Mouse (Mus musculus): Measurements from ENCODE around the gene Apaf1. TPM values are rescaled to one million over a fixed set of nuclear protein-coding genes. Genes with fewer than 3 reads are reported as not detected.

Apaf1 gene
- polyA plus RNA-seq, 1 experiment from 2014 or later, result 22.2 TPM

GRCm38 (mm10) chr10:90969355-90970174 is 113.0 kb downstream of the Apaf1 start:
- DNase-seq (ENCODE audit: low spot score) (peak; percentile 30), ATAC-seq (ENCODE audit: low FRiP score) (peak; percentile 59; the same call in 1 of the 2 replicates)
- no peak overlapping the region for H3K27ac ChIP-seq
- peaks cover 13% of the 10 kb centered on the region for H3K4me1 ChIP-seq (replicated peaks; ENCODE audit: control insufficient read depth, insufficient read depth, low read length)
- H3K4me2 ChIP-seq (replicated peaks), result peak overlapping the region; percentile 63
- H3K9me3 ChIP-seq (ENCODE audit: control insufficient read depth, low read length), result no peaks in the 10 kb centered on the region
- H3K27me3 ChIP-seq (ENCODE audit: control insufficient read depth, insufficient read depth, low read length), result peaks cover 24% of the 10 kb centered on the region
- H3K36me3 ChIP-seq (replicated peaks; ENCODE audit: control insufficient read depth, insufficient read depth), result peaks cover 10% of the 10 kb centered on the region; the same call in 1 of the 2 replicates
- peak overlapping the region; percentile 33 for H3K4me3 ChIP-seq (replicated peaks; ENCODE audit: low read length)
- WGBS, result 3% methylated on average over 71 of the region's 72 CpGs
- peak overlapping the region; percentile 54 for H3K9ac ChIP-seq

GRCm38 (mm10) chr10:90968247-90968646 is 114.3 kb downstream of the Apaf1 start:
- H3K4me1 ChIP-seq (replicated peaks; ENCODE audit: control insufficient read depth, insufficient read depth, low read length), result peaks cover 13% of the 10 kb centered on the region
- no peaks in the 10 kb centered on the region for H3K9me3 ChIP-seq (ENCODE audit: control insufficient read depth, low read length)
- no peak overlapping the region for H3K4me2 ChIP-seq (replicated peaks)
- 87% methylated on average over 10 of the region's 10 CpGs for WGBS
- H3K9ac ChIP-seq, result no peak overlapping the region
- H3K36me3 ChIP-seq (replicated peaks; ENCODE audit: control insufficient read depth, insufficient read depth), result peaks cover 10% of the 10 kb centered on the region; the same call in 1 of the 2 replicates
- no peak overlapping the region for H3K4me3 ChIP-seq (replicated peaks; ENCODE audit: low read length)
- DNase-seq (ENCODE audit: low spot score), result no peak
- ATAC-seq (ENCODE audit: low FRiP score), result no peak
- H3K27me3 ChIP-seq (ENCODE audit: control insufficient read depth, insufficient read depth, low read length), result peaks cover 24% of the 10 kb centered on the region
- no peak overlapping the region for H3K27ac ChIP-seq

- DNase-seq (ENCODE audit: low spot score) (no peak), ATAC-seq (ENCODE audit: low FRiP score) (no peak; the same call in 1 of the 2 replicates)
- H3K9ac ChIP-seq, result no peak overlapping the region
- H3K27ac ChIP-seq, result no peak overlapping the region
- H3K9me3 ChIP-seq (ENCODE audit: control insufficient read depth, low read length), result no peaks in the 10 kb centered on the region
- WGBS, result 23% methylated on average over 9 of the region's 9 CpGs
- H3K4me2 ChIP-seq (replicated peaks), result 0 out of 2 replicates have a peak overlapping the region, but pooled peaks have one; percentile 3
- H3K36me3 ChIP-seq (replicated peaks; ENCODE audit: control insufficient read depth, insufficient read depth), result peaks cover 10% of the 10 kb centered on the region; the same call in 1 of the 2 replicates
- H3K4me1 ChIP-seq (replicated peaks; ENCODE audit: control insufficient read depth, insufficient read depth, low read length), result peaks cover 13% of the 10 kb centered on the region
- H3K4me3 ChIP-seq (replicated peaks; ENCODE audit: low read length), result no peak overlapping the region
- H3K27me3 ChIP-seq (ENCODE audit: control insufficient read depth, insufficient read depth, low read length), result peaks cover 24% of the 10 kb centered on the region
Measured at GRCm38 (mm10) chr10:90966821-90967220, 115.7 kb downstream of the Apaf1 start.

GRCm38 (mm10) chr10:90965671-90966315 is 116.8 kb downstream of the Apaf1 start:
- ATAC-seq (ENCODE audit: low FRiP score) (no peak), DNase-seq (ENCODE audit: low spot score) (no peak)
- Histone ChIP-seq H3K27ac (no peak overlapping the region), H3K9me3 (ENCODE audit: control insufficient read depth, low read length) (no peaks in the 10 kb centered on the region), H3K36me3 (replicated peaks; ENCODE audit: control insufficient read depth, insufficient read depth) (peaks cover 10% of the 10 kb centered on the region; the same call in 1 of the 2 replicates), H3K4me1 (replicated peaks; ENCODE audit: control insufficient read depth, insufficient read depth, low read length) (peaks cover 13% of the 10 kb centered on the region), H3K4me2 (replicated peaks) (no peak overlapping the region), H3K9ac (no peak overlapping the region), H3K4me3 (replicated peaks; ENCODE audit: low read length) (no peak overlapping the region), H3K27me3 (ENCODE audit: control insufficient read depth, insufficient read depth, low read length) (peaks cover 24% of the 10 kb centered on the region)
- 48% methylated on average over 14 of the region's 14 CpGs for WGBS

- 34% methylated on average over 9 of the region's 9 CpGs for WGBS
- H3K27me3 ChIP-seq (ENCODE audit: control insufficient read depth, insufficient read depth, low read length), result peaks cover 19% of the 10 kb centered on the region
- DNase-seq (ENCODE audit: low spot score) (no peak), ATAC-seq (ENCODE audit: low FRiP score) (no peak)
- peaks cover 7% of the 10 kb centered on the region for H3K4me1 ChIP-seq (replicated peaks; ENCODE audit: control insufficient read depth, insufficient read depth, low read length)
- H3K4me2 ChIP-seq (replicated peaks), result no peak overlapping the region
- H3K27ac ChIP-seq, result no peak overlapping the region
- H3K4me3 ChIP-seq (replicated peaks; ENCODE audit: low read length), result no peak overlapping the region
- H3K9me3 ChIP-seq (ENCODE audit: control insufficient read depth, low read length), result no peaks in the 10 kb centered on the region
- peaks cover 12% of the 10 kb centered on the region; the same call in 1 of the 2 replicates for H3K36me3 ChIP-seq (replicated peaks; ENCODE audit: control insufficient read depth, insufficient read depth)
- no peak overlapping the region for H3K9ac ChIP-seq
Measured at GRCm38 (mm10) chr10:90964511-90964910, 118.1 kb downstream of the Apaf1 start.

- DNase-seq (ENCODE audit: low spot score), result no peak
- Histone ChIP-seq H3K4me3 (replicated peaks; ENCODE audit: low read length) (no peak overlapping the region), H3K27ac (no peak overlapping the region), H3K4me2 (replicated peaks) (no peak overlapping the region), H3K27me3 (ENCODE audit: control insufficient read depth, insufficient read depth, low read length) (no peaks in the 10 kb centered on the region), H3K9ac (no peak overlapping the region), H3K9me3 (ENCODE audit: control insufficient read depth, low read length) (no peaks in the 10 kb centered on the region), H3K4me1 (replicated peaks; ENCODE audit: control insufficient read depth, insufficient read depth, low read length) (no peaks in the 10 kb centered on the region), H3K36me3 (replicated peaks; ENCODE audit: control insufficient read depth, insufficient read depth) (peaks cover 13% of the 10 kb centered on the region; the same call in 1 of the 2 replicates)
- ATAC-seq (ENCODE audit: low FRiP score), result no peak
- 84% methylated on average over 7 of the region's 7 CpGs for WGBS
Measured at GRCm38 (mm10) chr10:90960374-90960773, 122.2 kb downstream of the Apaf1 start.

- WGBS, result 81% methylated on average over 6 of the region's 6 CpGs
- no peak overlapping the region for H3K4me2 ChIP-seq (replicated peaks)
- no peak overlapping the region for H3K27ac ChIP-seq
- H3K9me3 ChIP-seq (ENCODE audit: control insufficient read depth, low read length), result no peaks in the 10 kb centered on the region
- DNase-seq (ENCODE audit: low spot score) (no peak), ATAC-seq (ENCODE audit: low FRiP score) (no peak)
- no peak overlapping the region for H3K9ac ChIP-seq
- H3K4me1 ChIP-seq (replicated peaks; ENCODE audit: control insufficient read depth, insufficient read depth, low read length), result no peaks in the 10 kb centered on the region
- H3K4me3 ChIP-seq (replicated peaks; ENCODE audit: low read length), result no peak overlapping the region
- peaks cover 21% of the 10 kb centered on the region for H3K36me3 ChIP-seq (replicated peaks; ENCODE audit: control insufficient read depth, insufficient read depth)
- no peaks in the 10 kb centered on the region for H3K27me3 ChIP-seq (ENCODE audit: control insufficient read depth, insufficient read depth, low read length)
Measured at GRCm38 (mm10) chr10:90953821-90954220, 128.7 kb downstream of the Apaf1 start.

GRCm38 (mm10) chr10:90953103-90953709 is 129.4 kb downstream of the Apaf1 start:
- H3K9ac ChIP-seq, result no peak overlapping the region
- H3K4me2 ChIP-seq (replicated peaks), result no peak overlapping the region
- peaks cover 23% of the 10 kb centered on the region; the same call in 1 of the 2 replicates for H3K36me3 ChIP-seq (replicated peaks; ENCODE audit: control insufficient read depth, insufficient read depth)
- H3K27ac ChIP-seq, result no peak overlapping the region
- DNase-seq (ENCODE audit: low spot score) (no peak), ATAC-seq (ENCODE audit: low FRiP score) (no peak)
- H3K4me3 ChIP-seq (replicated peaks; ENCODE audit: low read length), result no peak overlapping the region
- H3K9me3 ChIP-seq (ENCODE audit: control insufficient read depth, low read length), result no peaks in the 10 kb centered on the region
- H3K4me1 ChIP-seq (replicated peaks; ENCODE audit: control insufficient read depth, insufficient read depth, low read length), result no peaks in the 10 kb centered on the region
- H3K27me3 ChIP-seq (ENCODE audit: control insufficient read depth, insufficient read depth, low read length), result no peaks in the 10 kb centered on the region
- WGBS, result 92% methylated on average over 15 of the region's 15 CpGs
